Mouse (Mus musculus): ENCODE data around the gene Polr1a. TPM values are rescaled to one million over a fixed set of nuclear protein-coding genes. Genes with fewer than 3 reads are reported as not detected.

Polr1a gene
- polyA plus RNA-seq, 1 experiment, result 15.9 TPM

DNA sequence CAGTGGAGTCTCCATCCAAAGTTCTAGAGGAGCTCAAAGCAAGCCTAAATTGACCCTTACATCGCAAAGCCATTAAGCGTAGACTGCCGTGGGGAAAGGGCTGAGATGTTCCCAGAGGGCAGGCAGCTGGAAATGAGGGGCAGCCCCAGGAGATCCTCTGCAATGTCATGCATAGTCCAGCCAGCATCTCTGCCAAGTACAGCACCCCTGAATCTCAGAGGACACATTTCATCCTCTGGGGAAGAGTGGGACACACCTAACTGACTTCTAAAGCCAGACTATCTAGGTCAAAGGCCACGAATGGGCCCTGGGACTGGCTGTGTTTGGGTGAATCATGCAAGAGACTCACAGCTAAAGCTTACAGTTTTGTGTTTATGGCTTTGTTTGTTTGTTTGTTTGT is 85.2 kb downstream of the Polr1a start:
- H3K36me3 ChIP-seq (ENCODE audit: control insufficient read depth, insufficient read depth, low read length), result no peaks in the 10 kb centered on the region
- TF ChIP-seq POLR2A (IDR thresholded peaks at IDR 0.05; ENCODE audit: control insufficient read depth, low read depth, low read length), result no peak
- no peak for TF ChIP-seq CTCF (IDR thresholded peaks at IDR 0.05; ENCODE audit: control insufficient read depth, insufficient read depth, insufficient replicate concordance, low read depth, low read length)

DNA sequence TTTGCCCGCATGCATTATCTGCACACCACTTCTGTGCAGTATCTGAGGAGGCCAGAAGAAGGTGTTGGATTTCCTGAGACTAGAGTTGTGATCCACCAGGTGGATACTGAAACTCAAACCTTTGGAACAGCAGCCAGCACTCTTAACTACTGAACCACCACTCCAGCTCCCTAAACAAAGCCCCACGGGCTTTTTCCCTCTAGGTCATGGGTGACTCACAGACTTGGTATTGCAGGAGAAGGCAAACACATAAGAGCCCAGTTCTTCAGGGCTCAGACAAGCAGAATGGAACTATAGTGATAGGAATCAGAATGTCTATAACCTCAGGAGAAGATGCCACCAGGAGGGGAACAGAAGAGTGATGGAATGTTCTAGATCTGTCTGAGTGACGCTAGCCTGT is 86.2 kb downstream of the Polr1a start:
- H3K4me1 ChIP-seq (ENCODE audit: control insufficient read depth, insufficient read depth, low read length), result peaks cover 12% of the 10 kb centered on the region
- no peaks in the 10 kb centered on the region for H3K27me3 ChIP-seq (ENCODE audit: control insufficient read depth, insufficient read depth, low read length)
- TF ChIP-seq POLR2A (IDR thresholded peaks at IDR 0.05; ENCODE audit: control insufficient read depth, low read depth, low read length) (no peak), CTCF (IDR thresholded peaks at IDR 0.05; ENCODE audit: control insufficient read depth, insufficient read depth, insufficient replicate concordance, low read depth, low read length) (no peak)
- H3K27ac ChIP-seq (ENCODE audit: control insufficient read depth, insufficient read depth, low read depth, low read length), result no peak overlapping the region
- no peaks in the 10 kb centered on the region for H3K36me3 ChIP-seq (ENCODE audit: control insufficient read depth, insufficient read depth, low read length)
- no peak overlapping the region for H3K4me3 ChIP-seq (ENCODE audit: control insufficient read depth, low read depth, low read length)

More for the DNA sequence above, 85.2 kb downstream of the Polr1a start:
- Histone ChIP-seq H3K27me3 (ENCODE audit: control insufficient read depth, insufficient read depth, low read length) (no peaks in the 10 kb centered on the region), H3K4me1 (ENCODE audit: control insufficient read depth, insufficient read depth, low read length) (peaks cover 19% of the 10 kb centered on the region), H3K4me3 (ENCODE audit: control insufficient read depth, low read depth, low read length) (no peak overlapping the region), H3K27ac (ENCODE audit: control insufficient read depth, insufficient read depth, low read depth, low read length) (no peak overlapping the region)

- Histone ChIP-seq H3K27ac (ENCODE audit: control insufficient read depth, insufficient read depth, low read depth, low read length) (no peak overlapping the region), H3K4me3 (ENCODE audit: control insufficient read depth, low read depth, low read length) (no peak overlapping the region), H3K36me3 (ENCODE audit: control insufficient read depth, insufficient read depth, low read length) (no peaks in the 10 kb centered on the region), H3K4me1 (ENCODE audit: control insufficient read depth, insufficient read depth, low read length) (no peaks in the 10 kb centered on the region), H3K27me3 (ENCODE audit: control insufficient read depth, insufficient read depth, low read length) (no peaks in the 10 kb centered on the region)
- TF ChIP-seq CTCF (IDR thresholded peaks at IDR 0.05; ENCODE audit: control insufficient read depth, insufficient read depth, insufficient replicate concordance, low read depth, low read length) (no peak), POLR2A (IDR thresholded peaks at IDR 0.05; ENCODE audit: control insufficient read depth, low read depth, low read length) (no peak)
These were observed 88.4 kb downstream of the Polr1a start for GRCm38 (mm10) chr6:71997215-71997614.

- Histone ChIP-seq H3K36me3 (ENCODE audit: control insufficient read depth, insufficient read depth, low read length) (no peaks in the 10 kb centered on the region), H3K27me3 (ENCODE audit: control insufficient read depth, insufficient read depth, low read length) (no peaks in the 10 kb centered on the region), H3K27ac (ENCODE audit: control insufficient read depth, insufficient read depth, low read depth, low read length) (no peak overlapping the region), H3K4me3 (ENCODE audit: control insufficient read depth, low read depth, low read length) (no peak overlapping the region), H3K4me1 (ENCODE audit: control insufficient read depth, insufficient read depth, low read length) (no peaks in the 10 kb centered on the region)
- no peak for TF ChIP-seq CTCF (IDR thresholded peaks at IDR 0.05; ENCODE audit: control insufficient read depth, insufficient read depth, insufficient replicate concordance, low read depth, low read length)
- TF ChIP-seq POLR2A (IDR thresholded peaks at IDR 0.05; ENCODE audit: control insufficient read depth, low read depth, low read length), result no peak
These were observed 91.2 kb downstream of the Polr1a start for GRCm38 (mm10) chr6:71999917-72000512.

DNA sequence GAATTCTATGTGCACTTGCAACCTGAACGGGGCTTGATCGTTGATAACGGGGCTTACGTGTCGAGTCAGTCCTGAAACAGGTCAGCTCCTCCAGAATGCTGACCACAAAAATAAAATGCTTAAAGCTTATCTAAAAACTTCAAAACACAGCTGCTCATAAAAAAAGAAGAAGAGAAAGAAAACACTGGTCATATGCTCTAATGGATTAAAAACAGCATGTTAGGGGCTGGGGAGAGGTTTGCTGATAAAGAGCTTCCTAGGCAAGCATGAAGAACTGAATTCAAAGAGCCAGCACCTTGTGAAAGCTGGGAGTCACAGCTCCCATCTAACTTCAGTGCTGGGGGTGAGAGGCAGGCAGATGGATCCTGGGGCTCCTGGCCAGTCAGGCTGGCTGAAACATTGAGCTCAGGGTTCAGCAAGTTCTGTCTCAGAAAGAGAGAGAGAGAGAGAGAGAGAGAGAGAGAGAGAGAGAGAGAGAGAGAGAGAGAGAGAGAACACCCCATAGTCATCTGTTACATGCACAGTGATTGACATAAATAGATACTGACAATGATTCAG is 92.4 kb downstream of the Polr1a start:
- no peak for TF ChIP-seq CTCF (IDR thresholded peaks at IDR 0.05; ENCODE audit: control insufficient read depth, insufficient read depth, insufficient replicate concordance, low read depth, low read length)
- TF ChIP-seq POLR2A (IDR thresholded peaks at IDR 0.05; ENCODE audit: control insufficient read depth, low read depth, low read length), result no peak
- Histone ChIP-seq H3K4me1 (ENCODE audit: control insufficient read depth, insufficient read depth, low read length) (no peaks in the 10 kb centered on the region), H3K27ac (ENCODE audit: control insufficient read depth, insufficient read depth, low read depth, low read length) (no peak overlapping the region), H3K4me3 (ENCODE audit: control insufficient read depth, low read depth, low read length) (no peak overlapping the region), H3K27me3 (ENCODE audit: control insufficient read depth, insufficient read depth, low read length) (no peaks in the 10 kb centered on the region), H3K36me3 (ENCODE audit: control insufficient read depth, insufficient read depth, low read length) (no peaks in the 10 kb centered on the region)

GRCm38 (mm10) chr6:72007411-72008212 is 98.8 kb downstream of the Polr1a start:
- Histone ChIP-seq H3K4me1 (ENCODE audit: control insufficient read depth, insufficient read depth, low read length) (no peaks in the 10 kb centered on the region), H3K27me3 (ENCODE audit: control insufficient read depth, insufficient read depth, low read length) (no peaks in the 10 kb centered on the region), H3K36me3 (ENCODE audit: control insufficient read depth, insufficient read depth, low read length) (no peaks in the 10 kb centered on the region), H3K4me3 (ENCODE audit: control insufficient read depth, low read depth, low read length) (no peak overlapping the region), H3K27ac (ENCODE audit: control insufficient read depth, insufficient read depth, low read depth, low read length) (no peak overlapping the region)
- TF ChIP-seq CTCF (IDR thresholded peaks at IDR 0.05; ENCODE audit: control insufficient read depth, insufficient read depth, insufficient replicate concordance, low read depth, low read length), result no peak
- TF ChIP-seq POLR2A (IDR thresholded peaks at IDR 0.05; ENCODE audit: control insufficient read depth, low read depth, low read length), result no peak

DNA sequence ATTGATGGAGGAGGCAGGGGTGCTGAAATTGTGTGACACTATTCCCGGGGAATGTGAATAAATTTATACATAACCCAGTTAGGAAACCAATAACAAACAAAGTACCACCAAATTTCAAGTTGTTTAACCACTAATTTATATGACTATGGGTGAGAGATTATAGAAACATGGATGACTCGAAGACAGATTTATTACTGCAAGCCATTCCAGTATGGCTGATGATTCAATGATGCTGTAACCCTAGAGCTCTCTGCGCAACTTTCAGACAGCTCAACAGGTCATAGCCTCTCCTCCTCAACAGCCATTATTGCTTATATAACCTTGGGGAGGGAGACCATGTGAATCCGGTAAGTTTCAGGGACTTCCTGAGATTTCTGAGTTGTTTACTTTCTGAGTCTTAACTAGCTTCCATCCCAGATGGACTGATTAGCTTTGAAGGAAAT is 99.4 kb downstream of the Polr1a start:
- no peak overlapping the region for H3K4me3 ChIP-seq (ENCODE audit: control insufficient read depth, low read depth, low read length)
- H3K36me3 ChIP-seq (ENCODE audit: control insufficient read depth, insufficient read depth, low read length), result no peaks in the 10 kb centered on the region
- H3K27ac ChIP-seq (ENCODE audit: control insufficient read depth, insufficient read depth, low read depth, low read length), result no peak overlapping the region
- TF ChIP-seq CTCF (IDR thresholded peaks at IDR 0.05; ENCODE audit: control insufficient read depth, insufficient read depth, insufficient replicate concordance, low read depth, low read length), result no peak
- no peak for TF ChIP-seq POLR2A (IDR thresholded peaks at IDR 0.05; ENCODE audit: control insufficient read depth, low read depth, low read length)
- no peaks in the 10 kb centered on the region for H3K27me3 ChIP-seq (ENCODE audit: control insufficient read depth, insufficient read depth, low read length)
- H3K4me1 ChIP-seq (ENCODE audit: control insufficient read depth, insufficient read depth, low read length), result no peaks in the 10 kb centered on the region
